Mouse (Mus musculus) B cell, adult 67 days (primary cell): ENCODE data around the gene Olfr351. TPM values are rescaled to one million over a fixed set of nuclear protein-coding genes. Genes with fewer than 3 reads are reported as not detected.

ENCODE experiments used
- total RNA-seq, 2 experiments: library from RNA; stranded (reverse); gene quantifications; 4 replicates each; pipeline ENCODE4 v1.2.4; 2023

The Olfr351 gene
- not detected for total RNA-seq

GRCm38 (mm10) chr2:36862560-36862959, at the start of gene Olfr351:
Gene Olfr351 (minus strand): TSS chr2:36862660.

DNA sequence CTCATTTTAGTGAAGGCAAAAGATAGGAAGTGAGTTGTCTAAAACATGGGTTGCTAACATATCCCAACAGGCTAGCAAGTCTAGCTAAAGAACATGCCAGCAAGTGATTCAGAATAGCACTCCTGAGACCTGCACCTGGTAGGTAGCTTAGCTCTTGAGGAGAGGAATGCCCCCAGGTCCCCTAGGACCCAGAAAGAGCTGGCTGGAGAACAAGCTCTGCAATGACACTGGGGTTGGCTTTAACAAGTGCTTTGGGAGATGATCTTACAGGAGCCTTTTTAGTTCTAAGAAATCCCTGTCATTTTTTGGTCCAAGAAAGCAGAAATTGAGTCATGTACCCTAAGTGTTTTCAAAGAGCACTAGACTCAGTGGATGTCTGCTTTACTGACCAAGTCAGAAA, 42.9 kb upstream of the Olfr351 start, which contains the start of gene Olfr354:
Olfr354 (plus strand) TSS at position 301 of the 400 bp plus-strand sequence.

GRCm38 (mm10) chr2:36892836-36893235, 30.4 kb upstream of the Olfr351 start, which contains the start of gene Olfr353:
Gene Olfr353 (minus strand): TSS chr2:36892936.

DNA sequence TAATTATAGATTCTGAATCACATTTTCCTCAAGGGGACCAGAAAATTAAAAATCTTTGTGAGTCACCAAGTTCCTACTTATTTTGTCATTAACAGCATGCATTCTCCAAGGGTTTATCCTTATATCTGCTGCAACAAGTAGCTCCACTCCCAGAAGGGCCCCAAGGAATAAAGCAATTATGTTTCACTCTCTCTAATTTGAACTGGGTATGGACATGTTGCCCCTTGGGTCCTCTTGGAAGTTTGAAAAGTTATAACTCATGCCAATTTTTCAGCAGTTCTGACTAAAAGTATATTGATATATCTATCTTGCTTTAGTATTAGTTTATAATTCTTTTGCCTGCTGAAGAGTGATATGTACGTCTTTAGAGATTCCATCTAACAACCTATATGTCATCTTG, 5.7 kb upstream of the Olfr351 start, which contains the start of gene Olfr352:
Olfr352 (plus strand) TSS at position 301 of the 400 bp plus-strand sequence.

GRCm38 (mm10) chr2:36846010-36846409, 16.4 kb downstream of the Olfr351 start, which contains the start of gene Olfr350:
Gene Olfr350 (plus strand): TSS chr2:36846310.

DNA sequence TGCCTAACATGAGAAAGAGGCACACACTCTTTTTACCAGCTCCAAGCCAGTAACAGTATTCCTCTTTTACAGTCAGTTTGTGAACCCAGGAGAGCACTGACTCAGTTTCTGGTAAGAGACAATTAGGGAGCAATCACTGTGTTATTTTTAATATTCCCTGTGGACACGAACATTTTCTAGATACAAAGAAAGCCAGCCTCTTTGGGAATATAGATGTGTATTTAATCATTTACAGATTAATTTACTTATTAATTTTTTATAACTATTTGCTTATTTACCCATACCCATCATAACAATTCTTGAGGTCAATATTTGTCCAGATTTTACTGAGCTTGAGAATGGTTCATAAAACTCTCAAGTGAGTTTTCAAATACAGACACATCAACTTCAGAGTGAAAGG, 45.5 kb downstream of the Olfr351 start, which contains the start of gene Olfr3:
Olfr3 (minus strand) TSS at position 101 of the 400 bp plus-strand sequence.

Other genes with a start within 250 kb of the Olfr351 start
- gene Olfr345, start 222.6 kb downstream of the Olfr351 start, total RNA-seq: not detected
- not detected for gene Olfr346, start 176.9 kb downstream of the Olfr351 start, total RNA-seq
- not detected for gene Olfr347, start 130.8 kb downstream of the Olfr351 start, total RNA-seq
- gene Olfr348, start 78.4 kb downstream of the Olfr351 start, total RNA-seq: not detected
- not detected for gene Olfr50, start 72.1 kb downstream of the Olfr351 start, total RNA-seq
- gene Olfr3, start 45.6 kb downstream of the Olfr351 start, total RNA-seq: not detected
- not detected for gene Olfr350, start 16.4 kb downstream of the Olfr351 start, total RNA-seq
- not detected for gene Olfr352, start 5.8 kb upstream of the Olfr351 start, total RNA-seq
- gene Olfr353, start 30.3 kb upstream of the Olfr351 start, total RNA-seq: not detected
- gene Olfr354, start 43.0 kb upstream of the Olfr351 start, total RNA-seq: not detected
- gene Olfr355, start 66.2 kb upstream of the Olfr351 start, total RNA-seq: not detected
- gene Olfr356, start 74.5 kb upstream of the Olfr351 start, total RNA-seq: not detected
- gene Olfr357, start 131.2 kb upstream of the Olfr351 start, total RNA-seq: not detected
- gene Olfr358, start 146.7 kb upstream of the Olfr351 start, total RNA-seq: not detected
- not detected for gene Olfr360, start 203.1 kb upstream of the Olfr351 start, total RNA-seq
- not detected for gene Olfr361, start 226.6 kb upstream of the Olfr351 start, total RNA-seq